Mouse (Mus musculus) common myeloid progenitor, adult 5-6 weeks (primary cell): Measurements from ENCODE around the gene Smco2. TPM values are rescaled to one million over a fixed set of nuclear protein-coding genes. Genes with fewer than 3 reads are reported as not detected.

Experiments used
- ATAC-seq: replicated peaks from 2 replicates; pipeline ENCODE4 v1.8.0; 2016; ENCODE audit warnings: low read depth, mild to moderate bottlenecking, moderate TSS enrichment, inconsistent platforms; ENCODE audit not compliant: poor library complexity, severe bottlenecking
- total RNA-seq: library from RNA; stranded (forward); fragments of 200-1000, 187-1606 nt; gene quantifications from 2 replicates; pipeline ENCODE4 v1.2.3, GENCODE M21; 2017

Gene Smco2
- total RNA-seq, 1 experiment from 2014 or later: not detected

DNA sequence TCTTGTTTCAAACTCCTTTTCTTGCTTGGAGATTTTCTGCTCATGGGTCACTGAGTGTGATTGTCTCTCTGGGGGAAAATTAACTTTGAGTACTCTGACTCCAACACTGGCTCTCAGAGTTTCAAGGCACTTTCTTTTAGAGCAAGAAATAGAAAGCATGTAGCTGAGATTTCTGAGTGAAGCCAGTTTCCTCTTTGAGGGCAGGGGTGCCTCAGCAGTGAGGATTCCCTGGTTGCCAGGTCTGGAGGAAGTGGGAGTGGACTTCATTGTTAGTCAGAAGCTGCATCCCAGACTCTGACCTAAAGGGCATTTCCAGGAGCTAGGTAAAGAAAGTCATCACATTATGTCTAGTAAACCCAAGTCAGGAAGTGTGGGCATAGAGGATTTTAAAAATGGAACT lies 40.7 kb downstream of the Smco2 start:
- no peak for ATAC-seq

DNA sequence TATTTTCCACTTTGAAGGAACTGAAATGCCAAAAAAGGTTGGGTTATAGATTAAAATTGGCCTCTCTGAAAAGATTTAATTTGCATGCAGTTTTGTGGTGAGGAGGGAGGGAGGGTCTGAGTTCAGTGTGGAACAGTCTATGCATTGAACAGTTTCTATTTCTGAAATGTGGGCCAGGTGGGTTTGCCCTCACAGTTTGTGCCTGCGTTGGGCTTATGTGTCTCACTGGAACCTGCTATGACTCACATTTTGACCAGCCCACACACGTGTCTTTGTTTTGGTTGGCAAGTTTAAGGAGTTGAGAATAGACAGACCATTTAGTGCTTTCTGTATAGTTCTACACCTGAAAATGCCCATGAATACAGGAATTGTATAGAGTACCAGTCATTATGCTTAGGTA lies 44.0 kb downstream of the Smco2 start:
- ATAC-seq: no peak

DNA sequence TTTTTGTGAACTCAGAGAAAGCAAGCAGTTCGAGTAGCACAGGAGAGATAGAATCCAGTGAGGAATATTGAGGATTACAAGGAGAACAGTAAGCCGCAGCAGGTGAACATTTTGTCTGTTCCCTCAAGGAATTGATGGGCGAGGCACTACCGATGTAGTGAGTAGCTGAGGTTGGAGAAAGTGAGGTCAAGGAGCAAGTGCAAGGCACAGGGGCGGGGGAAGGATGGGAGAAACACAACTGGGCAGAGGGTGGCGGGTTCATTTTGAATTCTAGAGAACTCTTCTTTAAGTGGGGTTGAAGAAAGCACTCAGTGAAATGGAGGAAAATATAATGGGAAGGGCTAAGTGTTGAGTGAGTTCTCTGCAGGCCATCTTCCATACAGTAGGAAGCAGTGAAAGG lies 48.8 kb downstream of the Smco2 start:
- no peak for ATAC-seq

DNA sequence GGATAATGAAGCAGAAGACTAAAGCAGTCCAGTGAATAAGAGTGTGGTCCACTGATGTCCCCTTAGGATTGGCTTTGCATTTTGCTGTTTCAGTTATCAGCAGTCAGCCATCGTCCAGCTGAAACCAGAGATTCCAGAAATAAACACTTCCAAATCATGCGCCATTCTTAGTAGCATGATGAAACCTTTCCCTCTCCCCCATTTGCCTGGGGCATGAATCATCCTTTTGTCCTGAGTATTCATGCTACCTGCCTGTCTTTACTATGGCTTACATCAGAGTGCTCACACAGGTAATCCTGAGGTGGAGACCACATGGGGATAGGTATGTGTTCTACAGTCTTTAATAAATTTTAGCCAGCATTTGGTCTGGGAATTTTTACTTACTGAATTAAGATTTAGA lies 49.7 kb downstream of the Smco2 start:
- ATAC-seq: no peak

DNA sequence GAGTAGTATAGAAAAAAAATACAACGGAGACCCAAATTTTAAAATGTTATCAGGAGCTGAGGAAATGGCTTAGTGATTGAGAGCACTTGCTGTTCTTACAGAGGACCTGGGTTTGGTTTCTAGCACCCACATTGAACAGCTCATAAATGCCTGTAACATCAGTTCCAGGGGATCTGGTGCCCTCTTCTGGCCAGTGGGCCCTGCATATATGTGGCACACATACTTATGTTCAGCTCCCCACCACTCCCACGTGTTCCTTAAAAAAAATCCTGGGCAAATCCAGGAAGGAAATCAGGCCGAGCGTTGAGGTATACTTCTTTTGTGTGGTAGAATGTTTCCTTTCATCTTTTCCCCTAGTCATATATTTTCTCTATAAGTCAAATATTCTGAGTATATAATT lies 52.0 kb downstream of the Smco2 start:
- no peak for ATAC-seq

DNA sequence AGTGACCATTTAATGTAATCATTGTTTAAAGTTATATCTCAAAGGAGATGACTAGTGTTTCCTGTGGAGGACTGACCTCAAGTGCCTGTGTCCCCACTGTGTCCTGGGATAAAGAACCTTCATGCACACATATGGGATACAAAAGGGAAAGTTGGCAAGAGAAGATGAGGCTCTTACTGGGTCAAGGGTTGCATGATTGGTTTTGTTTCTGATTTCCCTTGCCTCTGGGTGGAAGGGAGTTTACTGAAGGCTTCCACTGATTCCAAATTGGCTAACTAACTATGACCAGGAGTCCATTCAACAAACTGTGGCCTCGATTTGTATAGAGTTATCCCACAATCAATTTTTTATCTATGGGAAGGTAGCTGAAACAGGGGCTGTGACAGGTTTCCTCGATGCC lies 53.7 kb downstream of the Smco2 start:
- ATAC-seq: no peak

DNA sequence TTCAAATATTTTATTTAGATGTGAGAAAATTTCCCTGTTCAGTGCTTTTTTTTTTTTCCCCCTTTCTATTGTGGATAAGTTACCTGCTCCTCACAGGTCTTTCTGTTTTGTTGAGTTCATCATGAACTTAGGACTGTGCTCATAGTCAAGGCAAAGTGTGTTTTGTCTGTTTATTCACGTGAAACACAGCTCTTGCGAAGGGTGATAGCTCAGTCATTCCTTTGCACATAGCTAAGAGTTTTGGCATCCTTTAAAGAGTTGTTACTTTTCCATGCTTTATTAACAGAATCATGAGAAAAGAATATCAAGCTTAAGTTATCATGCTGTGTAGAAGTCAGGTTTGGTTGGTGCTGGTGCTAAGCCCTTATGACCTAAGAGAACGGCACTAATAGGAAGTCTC lies 54.8 kb downstream of the Smco2 start:
- no peak for ATAC-seq

DNA sequence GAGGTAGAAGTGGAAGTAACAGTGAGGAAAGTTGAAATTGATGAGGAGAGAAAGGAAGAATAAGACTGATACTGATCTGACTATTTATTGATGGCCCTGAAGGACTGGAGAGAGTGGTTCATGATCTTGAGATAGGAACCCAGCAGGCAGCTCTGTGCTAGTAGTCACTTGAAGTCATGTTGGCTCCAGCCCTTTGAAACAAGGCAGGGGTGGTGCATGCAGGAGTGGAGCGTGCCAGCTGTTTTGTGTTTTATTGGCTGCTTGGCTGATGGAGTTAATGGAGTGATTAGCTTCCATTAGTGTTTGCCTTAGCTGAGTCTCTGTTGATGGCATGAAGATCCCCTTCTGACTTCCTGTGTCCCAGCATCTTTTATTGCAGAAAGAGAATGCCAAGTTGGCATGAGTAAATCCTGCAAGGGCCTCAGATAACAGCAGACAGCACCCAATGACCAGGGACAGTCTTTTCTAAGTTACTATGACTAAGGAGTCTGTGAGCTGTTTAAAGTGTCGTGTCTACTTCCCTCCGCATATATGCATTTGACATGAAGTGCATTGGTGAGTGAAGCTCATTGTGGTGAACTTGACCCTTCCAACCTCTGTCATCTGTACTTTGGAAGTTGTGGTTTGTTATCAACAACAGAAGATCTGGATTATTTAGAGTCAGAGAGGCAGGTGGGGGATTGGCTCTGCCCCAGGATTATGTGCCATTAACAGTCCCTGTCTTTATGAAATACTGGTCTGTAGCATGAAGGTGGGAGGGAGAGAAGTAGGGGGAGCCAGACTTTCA lies 56.3 kb downstream of the Smco2 start:
- no peak for ATAC-seq

DNA sequence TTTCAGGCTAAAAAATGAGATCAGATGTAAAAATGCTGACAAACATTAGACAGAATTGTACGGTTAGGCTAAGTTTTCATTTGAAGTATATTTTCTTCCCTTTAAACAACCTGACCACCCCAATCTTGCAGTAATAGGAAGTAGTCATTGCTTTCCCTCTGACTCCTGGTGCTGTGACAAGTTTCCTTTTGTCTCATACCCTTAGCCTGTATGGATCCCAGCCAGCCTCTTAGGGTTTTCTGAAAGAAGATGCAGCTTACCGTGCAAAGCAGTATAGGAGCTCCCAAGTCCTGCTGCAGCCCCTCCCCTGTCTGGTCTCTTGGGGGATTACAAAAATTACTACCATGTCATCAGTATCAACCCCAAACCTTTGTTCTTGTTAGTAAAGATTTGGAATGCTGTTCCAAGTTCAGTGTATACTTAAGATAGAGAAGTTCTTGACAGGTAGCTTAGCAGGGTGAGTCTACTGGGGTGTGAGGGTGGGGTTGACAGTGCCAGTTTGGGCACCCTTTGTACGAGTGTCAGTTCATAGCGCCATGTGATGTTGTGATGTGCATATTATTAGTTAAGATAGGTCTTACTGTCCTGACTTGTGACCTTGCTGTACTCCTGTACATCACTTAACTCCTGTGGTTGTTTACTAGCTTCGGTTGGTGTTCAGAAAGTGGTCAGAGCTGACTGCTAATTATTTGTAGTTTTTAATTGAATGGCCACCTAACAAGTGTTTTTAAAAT lies 57.3 kb downstream of the Smco2 start:
- ATAC-seq: no peak

DNA sequence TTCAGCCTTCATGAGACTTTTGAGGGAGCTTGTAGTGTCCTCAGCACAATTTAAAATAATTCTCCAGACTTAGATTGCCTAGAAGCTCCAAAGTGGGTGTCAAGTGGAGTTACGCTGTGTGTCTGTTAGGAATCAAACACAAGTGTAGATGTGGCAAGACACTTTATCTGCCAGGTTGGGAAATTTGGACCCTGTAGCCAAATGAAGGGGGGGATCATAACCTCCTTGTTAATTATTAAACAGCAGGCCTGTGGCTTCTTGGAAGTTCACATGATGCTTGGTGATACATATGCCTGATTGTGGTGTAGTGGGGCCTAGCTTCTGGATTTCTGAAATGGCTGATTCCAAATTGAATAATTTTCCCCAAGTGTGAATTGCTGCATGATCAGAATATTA lies 57.9 kb downstream of the Smco2 start:
- ATAC-seq: no peak

DNA sequence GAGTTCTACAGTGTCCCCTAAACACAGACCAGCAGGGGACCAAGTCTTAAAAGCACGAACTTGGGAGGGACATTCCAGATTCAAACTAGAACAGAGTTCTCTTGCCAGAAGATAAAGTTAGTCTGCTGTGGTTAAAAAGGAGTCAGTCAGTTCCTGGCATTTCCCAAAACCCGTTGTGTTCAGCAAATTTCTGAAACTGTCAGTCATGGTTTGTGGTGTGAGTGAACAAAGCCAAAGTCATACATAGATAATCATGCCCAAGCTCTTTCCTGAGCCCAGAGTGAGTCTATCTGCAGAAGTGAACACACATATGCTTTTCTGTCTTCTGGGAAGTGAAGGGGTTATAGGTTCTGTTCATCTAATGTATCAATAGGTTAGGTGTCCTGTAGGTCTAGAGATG lies 58.9 kb downstream of the Smco2 start:
- ATAC-seq: peak; percentile 76

DNA sequence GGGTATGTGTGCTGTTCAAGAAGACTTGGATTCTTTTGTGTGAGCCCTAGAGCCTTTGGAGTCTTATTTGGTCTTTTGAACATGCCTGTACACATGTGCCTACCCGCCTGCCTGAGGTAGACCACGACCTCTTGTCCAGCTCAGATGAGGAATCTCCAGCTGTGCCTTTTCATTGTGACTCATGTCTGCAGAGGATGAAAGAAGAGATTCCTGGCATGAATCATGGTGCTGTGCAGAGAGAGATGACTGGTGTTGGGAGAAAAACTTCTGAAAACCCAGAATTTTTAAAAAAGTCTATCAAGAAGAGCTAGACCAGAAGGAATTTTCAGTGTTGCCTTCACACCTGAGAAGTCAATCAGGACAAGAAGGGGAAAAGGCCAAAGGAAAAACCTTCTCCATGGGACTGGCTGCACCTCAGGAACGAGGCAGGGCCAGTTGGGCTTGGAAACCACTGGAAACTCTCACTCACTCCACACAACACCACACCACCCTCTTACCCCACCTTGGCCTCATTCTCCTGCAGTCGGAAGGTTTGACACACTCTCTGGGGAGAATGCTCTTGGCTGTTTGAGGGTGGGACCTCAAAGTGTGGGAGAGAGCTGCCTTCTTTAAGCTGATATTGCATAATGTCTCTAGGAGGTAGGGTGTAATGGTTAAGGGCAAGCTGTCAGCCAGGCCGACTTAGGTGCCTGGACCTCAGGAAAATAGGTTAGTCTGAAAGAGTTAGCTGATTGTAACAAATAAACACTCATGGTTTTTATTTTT lies 60.0 kb downstream of the Smco2 start:
- ATAC-seq: no peak

DNA sequence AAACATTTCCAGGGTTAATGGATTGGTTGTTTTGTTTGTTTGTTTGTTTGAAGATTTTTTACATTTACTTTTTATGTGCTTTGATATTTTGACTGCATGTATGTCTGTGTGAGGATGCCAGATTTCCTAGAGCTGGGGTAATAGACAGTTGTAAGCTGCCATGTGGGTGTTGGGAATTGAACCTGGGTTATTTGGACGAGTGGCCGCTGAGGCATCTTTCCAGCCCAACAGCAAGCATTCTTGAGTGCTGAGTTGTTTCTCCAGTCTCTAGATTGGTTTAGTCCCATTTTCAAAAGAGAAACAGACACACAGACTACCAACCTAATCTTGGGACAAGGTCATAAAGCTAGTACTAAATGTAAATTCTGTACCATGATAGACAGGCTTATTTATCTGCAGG lies 60.9 kb downstream of the Smco2 start:
- ATAC-seq: no peak

DNA sequence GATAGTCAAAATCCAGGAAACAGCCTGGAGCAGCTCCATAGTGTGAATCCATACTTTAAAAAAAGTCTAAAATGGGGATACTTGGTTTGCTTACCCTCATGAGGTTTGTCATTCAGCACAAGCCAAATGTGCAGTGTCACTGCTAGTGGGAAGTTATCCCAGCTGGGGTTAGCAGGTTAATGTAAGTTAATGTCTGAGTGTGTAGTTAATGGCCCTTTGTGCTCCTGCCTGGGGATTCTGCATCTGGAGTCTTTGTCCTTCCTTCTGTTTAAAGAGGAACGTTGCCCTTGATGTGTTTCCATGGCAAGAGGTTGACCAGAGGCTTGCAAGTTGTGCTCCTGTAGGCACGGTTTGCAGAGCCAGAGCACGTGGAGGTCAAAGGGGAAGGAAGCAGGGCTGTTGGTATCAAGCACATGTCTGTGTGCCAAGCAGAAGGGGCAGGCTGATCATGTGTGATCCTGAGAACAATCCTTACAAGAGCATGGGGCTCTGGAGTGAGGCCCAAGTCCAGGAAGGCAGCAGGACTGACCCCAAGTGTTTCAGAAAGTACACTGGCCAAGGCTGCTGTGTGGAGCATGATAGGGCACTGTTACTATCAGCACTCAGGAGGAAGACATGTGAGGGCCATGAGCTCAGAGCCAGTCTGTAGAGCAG lies 63.1 kb downstream of the Smco2 start:
- ATAC-seq: peak; percentile 45

DNA sequence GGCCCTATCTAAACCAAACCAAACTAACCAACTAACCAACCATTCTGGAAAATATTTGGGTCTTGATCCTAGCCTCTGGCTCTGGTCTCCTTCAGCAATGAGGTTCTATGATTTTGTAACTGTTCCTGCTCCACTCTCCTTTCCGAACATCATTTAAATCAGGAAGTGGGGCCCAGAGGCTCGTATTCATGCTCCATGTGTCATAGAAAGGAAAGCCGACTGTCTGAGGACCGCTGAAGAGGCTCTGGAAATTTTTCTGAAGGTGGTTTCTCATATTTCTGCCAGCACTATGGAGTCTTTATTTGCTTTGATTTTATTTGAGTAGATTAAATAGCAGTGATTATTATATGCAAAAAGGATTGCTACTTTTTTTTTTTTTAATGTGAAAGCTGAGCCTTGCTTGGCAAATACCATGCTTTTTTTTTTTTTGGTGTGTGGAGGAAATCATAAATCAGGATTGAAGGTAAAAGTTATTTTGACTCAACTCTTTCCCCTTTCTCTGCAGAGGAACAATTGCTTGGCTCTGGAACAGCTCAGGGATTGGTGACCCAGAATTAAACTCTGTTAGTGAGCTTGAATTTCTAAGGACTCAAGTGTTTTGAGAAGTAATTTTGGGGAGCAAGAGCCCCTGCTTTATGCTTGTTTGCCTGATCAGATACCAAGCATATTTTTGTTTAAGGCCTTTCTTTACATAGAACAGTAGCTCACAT lies 63.7 kb downstream of the Smco2 start:
- peak; percentile 13; the same call in 1 of the 2 replicates for ATAC-seq

DNA sequence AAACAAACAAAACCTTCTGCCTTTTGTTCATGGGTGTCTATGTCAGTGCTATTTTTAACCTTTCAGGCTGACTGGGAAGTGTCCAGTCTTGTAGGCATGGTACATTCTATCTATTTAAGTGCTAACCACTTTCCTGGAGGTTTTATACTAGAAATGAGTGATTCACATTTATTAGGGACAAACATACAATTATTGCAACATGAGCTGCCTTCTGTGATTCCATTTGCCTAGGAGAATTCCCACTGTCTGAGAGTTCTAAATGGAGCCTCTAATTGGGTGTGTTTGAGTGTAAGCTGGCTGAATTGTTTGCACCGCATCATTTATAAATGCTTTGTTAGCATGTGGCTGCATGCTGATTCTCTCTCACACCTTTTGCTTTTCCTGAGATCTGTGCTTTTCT lies 65.9 kb downstream of the Smco2 start:
- no peak for ATAC-seq

DNA sequence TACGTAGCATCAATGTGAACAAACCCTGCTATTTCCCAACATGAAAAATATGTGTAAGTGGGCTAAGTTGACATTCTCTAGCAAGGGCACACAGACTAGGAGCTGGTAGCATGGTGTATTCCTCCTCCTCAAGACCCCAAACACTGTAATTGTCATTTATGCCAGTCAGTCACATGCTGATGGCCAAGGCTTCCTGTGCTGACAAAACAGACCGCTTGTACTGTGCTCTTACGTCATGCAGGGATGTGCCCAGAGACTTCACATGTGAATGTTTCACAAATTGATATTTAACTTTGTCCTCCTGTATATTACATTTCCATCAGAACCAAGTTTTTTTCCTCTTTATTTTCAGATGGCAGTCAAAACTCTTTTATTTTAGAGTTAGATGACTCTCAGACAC lies 67.5 kb downstream of the Smco2 start:
- ATAC-seq: no peak

DNA sequence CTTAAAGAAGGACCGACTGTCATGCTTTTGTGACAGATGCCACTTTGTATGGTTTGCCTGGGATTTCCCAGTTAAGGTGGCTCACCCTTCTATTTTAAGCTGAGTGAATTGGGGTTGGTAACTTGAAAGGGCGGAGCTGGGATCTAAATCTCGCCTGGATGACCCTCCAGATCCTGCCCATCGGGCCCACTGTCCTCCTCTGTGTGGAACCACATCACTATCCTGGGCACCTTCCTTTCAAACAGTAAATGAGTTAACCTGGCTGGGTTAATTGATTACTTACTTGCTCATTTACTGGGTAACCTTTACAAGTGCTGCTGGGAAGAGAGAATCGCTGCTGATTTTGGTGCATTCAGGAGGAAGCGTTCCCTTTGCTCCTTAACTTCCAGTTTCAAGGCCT lies 68.4 kb downstream of the Smco2 start:
- no peak for ATAC-seq
